Mouse (Mus musculus): Measurements from ENCODE around the gene Cgref1. TPM values are rescaled to one million over a fixed set of nuclear protein-coding genes. Genes with fewer than 3 reads are reported as not detected.
A peak's percentile ranks its signal among the peaks of the same experiment; 100 is the strongest.

Cgref1 gene
- 14.7 and 21.5 TPM in 2 replicates for total RNA-seq (2012; rRNA removed)

DNA sequence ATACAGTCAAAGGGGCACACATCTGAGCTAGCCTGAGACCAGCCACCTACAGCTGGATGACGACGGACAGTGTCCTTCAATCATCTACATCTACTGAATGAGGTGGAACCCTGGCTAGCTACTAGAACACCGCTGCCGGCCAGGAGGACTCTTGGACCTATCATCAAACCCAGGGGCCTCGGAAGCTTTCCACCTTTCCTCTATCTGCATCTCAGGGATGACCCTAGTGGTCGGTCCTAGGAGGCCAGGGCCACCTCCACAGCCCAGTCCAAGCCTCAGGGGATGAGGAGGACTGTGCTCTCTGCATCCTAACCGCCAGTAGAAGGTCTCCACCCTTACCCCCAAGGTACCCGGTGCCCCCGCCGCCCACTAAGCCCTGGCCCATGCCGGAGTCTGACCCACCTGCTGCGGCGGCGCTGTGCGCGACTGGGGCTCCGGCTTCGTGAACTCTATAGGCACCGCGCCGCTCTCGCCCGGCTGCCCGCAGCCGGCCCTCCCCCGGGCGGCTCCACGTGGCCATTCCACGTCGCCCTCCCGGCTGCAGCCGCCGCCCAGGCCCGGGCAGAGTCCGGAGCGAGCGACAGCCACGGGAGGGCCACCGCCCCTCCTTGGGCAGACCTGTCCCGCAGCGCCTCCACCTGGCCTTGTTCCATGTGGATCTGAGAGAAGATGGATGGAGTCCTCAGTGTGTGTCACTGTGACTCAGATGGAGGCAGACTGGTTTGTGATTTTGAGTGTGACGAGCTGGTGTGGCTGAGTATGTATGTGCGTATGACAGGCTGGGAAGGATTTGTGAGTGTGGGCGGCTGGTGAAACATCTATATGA lies at the start of gene Cgref1:
Gene Cgref1, minus strand, starts transcription at position 636 of the 826 bp plus-strand sequence.
- TF ChIP-seq HCFC1 (IDR thresholded peaks at IDR 0.05; ENCODE audit: borderline replicate concordance, insufficient read depth, low read length) (no peak), CHD2 (IDR thresholded peaks at IDR 0.05; ENCODE audit: low read depth, low read length) (no peak), MAFK (IDR thresholded peaks at IDR 0.05; ENCODE audit: insufficient read depth, low read depth, low read length) (no peak), ZC3H11A (IDR thresholded peaks at IDR 0.05; ENCODE audit: borderline replicate concordance, low read depth, low read length) (no peak), ZNF384 (IDR thresholded peaks at IDR 0.05; ENCODE audit: low read depth, low read length) (no peak)
- no peak within 1 kb of the TSS for H3K27ac ChIP-seq (ENCODE audit: insufficient read depth, low read depth, low read length, poor library complexity, severe bottlenecking)
- H3K9me3 ChIP-seq (ENCODE audit: control insufficient read depth, insufficient read depth, low read depth, low read length), result no peaks in the 10 kb centered on the region
- in situ Hi-C loops (cut with MboI; ENCODE audit: low sequenced_read_pairs in 2 of 2, unreplicated experiment in 2 of 2), result loop anchor here in 1 of 2 experiments (25.0 kb wide), 1 partner anchor 133 kb away; the partner anchor contains the start of gene Mapre3
- no peaks in the 10 kb centered on the region for H3K36me3 ChIP-seq (ENCODE audit: control insufficient read depth, insufficient read depth, low read length, poor library complexity, severe bottlenecking)
- peak within 1 kb of the TSS; percentile 42 for H3K9ac ChIP-seq (ENCODE audit: insufficient read depth, low read depth, low read length, poor library complexity, severe bottlenecking)
- H3K4me1 ChIP-seq (ENCODE audit: control insufficient read depth in 2 of 2, insufficient read depth in 2 of 2, low read length in 2 of 2, poor library complexity in 1 of 2), result peaks cover 0 to 3% of the 10 kb centered on the region in 2 experiments; a peak in 1 of 4 replicates
- no peak for DNase-seq (ENCODE audit: low read depth, low spot score)
- peak within 1 kb of the TSS; percentile 63 to 73 for H3K4me3 ChIP-seq (ENCODE audit: insufficient read depth in 1 of 2, low read depth in 1 of 2, low read length in 2 of 2, poor library complexity in 1 of 2, severe bottlenecking in 1 of 2)

- no peak overlapping the region for H3K9ac ChIP-seq (ENCODE audit: insufficient read depth, low read depth, low read length, poor library complexity, severe bottlenecking)
- DNase-seq (ENCODE audit: low read depth, low spot score), result no peak
- TF ChIP-seq MAFK (IDR thresholded peaks at IDR 0.05; ENCODE audit: insufficient read depth, low read depth, low read length) (no peak), ZC3H11A (IDR thresholded peaks at IDR 0.05; ENCODE audit: borderline replicate concordance, low read depth, low read length) (no peak), CHD2 (IDR thresholded peaks at IDR 0.05; ENCODE audit: low read depth, low read length) (no peak)
- H3K4me3 ChIP-seq (ENCODE audit: insufficient read depth in 1 of 2, low read depth in 1 of 2, low read length in 2 of 2, poor library complexity in 1 of 2, severe bottlenecking in 1 of 2), result no peak overlapping the region
- no peaks in the 10 kb centered on the region for H3K36me3 ChIP-seq (ENCODE audit: control insufficient read depth, insufficient read depth, low read length, poor library complexity, severe bottlenecking)
- H3K27ac ChIP-seq (ENCODE audit: insufficient read depth, low read depth, low read length, poor library complexity, severe bottlenecking), result no peak overlapping the region
- H3K4me1 ChIP-seq (ENCODE audit: control insufficient read depth in 2 of 2, insufficient read depth in 2 of 2, low read length in 2 of 2, poor library complexity in 1 of 2), result no peaks in the 10 kb centered on the region
- H3K9me3 ChIP-seq (ENCODE audit: control insufficient read depth, insufficient read depth, low read depth, low read length), result no peaks in the 10 kb centered on the region
- in situ Hi-C loops (cut with MboI; ENCODE audit: low sequenced_read_pairs in 2 of 2, unreplicated experiment in 2 of 2), result no loop called here
Measured at GRCm38 (mm10) chr5:30994074-30994473, 48.7 kb upstream of the Cgref1 start.

GRCm38 (mm10) chr5:30992980-30993676 lies 47.7 kb upstream of the Cgref1 start:
- in situ Hi-C loops (cut with MboI; ENCODE audit: low sequenced_read_pairs in 2 of 2, unreplicated experiment in 2 of 2), result no loop called here
- DNase-seq (ENCODE audit: low read depth, low spot score), result no peak
- H3K4me1 ChIP-seq (ENCODE audit: control insufficient read depth in 2 of 2, insufficient read depth in 2 of 2, low read length in 2 of 2, poor library complexity in 1 of 2), result no peaks in the 10 kb centered on the region
- no peak overlapping the region for H3K9ac ChIP-seq (ENCODE audit: insufficient read depth, low read depth, low read length, poor library complexity, severe bottlenecking)
- TF ChIP-seq ZNF384 (IDR thresholded peaks at IDR 0.05; ENCODE audit: low read depth, low read length), result no peak
- no peak for TF ChIP-seq MAFK (IDR thresholded peaks at IDR 0.05; ENCODE audit: insufficient read depth, low read depth, low read length)
- TF ChIP-seq HCFC1 (IDR thresholded peaks at IDR 0.05; ENCODE audit: borderline replicate concordance, insufficient read depth, low read length), result no peak
- no peak for TF ChIP-seq CHD2 (IDR thresholded peaks at IDR 0.05; ENCODE audit: low read depth, low read length)
- no peak for TF ChIP-seq ZC3H11A (IDR thresholded peaks at IDR 0.05; ENCODE audit: borderline replicate concordance, low read depth, low read length)
- no peaks in the 10 kb centered on the region for H3K36me3 ChIP-seq (ENCODE audit: control insufficient read depth, insufficient read depth, low read length, poor library complexity, severe bottlenecking)
- no peak overlapping the region for H3K4me3 ChIP-seq (ENCODE audit: insufficient read depth in 1 of 2, low read depth in 1 of 2, low read length in 2 of 2, poor library complexity in 1 of 2, severe bottlenecking in 1 of 2)
- H3K9me3 ChIP-seq (ENCODE audit: control insufficient read depth, insufficient read depth, low read depth, low read length), result no peaks in the 10 kb centered on the region
- no peak overlapping the region for H3K27ac ChIP-seq (ENCODE audit: insufficient read depth, low read depth, low read length, poor library complexity, severe bottlenecking)

DNA sequence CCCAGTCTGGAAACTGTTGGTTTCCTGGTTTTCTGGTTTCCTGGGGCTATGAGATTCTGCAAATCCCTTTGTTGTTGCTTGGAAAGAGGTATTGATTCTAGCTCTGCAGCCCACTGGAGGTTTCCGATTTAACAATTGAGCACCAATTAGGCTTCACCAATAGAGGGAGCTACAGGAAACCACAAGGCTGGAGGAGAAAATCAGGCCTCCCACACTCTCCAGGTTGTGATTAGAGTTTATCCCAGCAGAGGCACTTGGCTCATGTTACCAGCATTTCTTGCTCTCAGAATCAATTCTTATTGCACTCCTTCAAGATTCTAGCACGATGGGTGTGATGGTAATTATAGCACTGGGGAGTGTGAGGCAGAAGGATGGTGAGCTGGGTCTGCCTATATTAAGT lies 37.0 kb upstream of the Cgref1 start:
- Histone ChIP-seq H3K9ac (ENCODE audit: insufficient read depth, low read depth, low read length, poor library complexity, severe bottlenecking) (no peak overlapping the region), H3K27ac (ENCODE audit: insufficient read depth, low read depth, low read length, poor library complexity, severe bottlenecking) (no peak overlapping the region), H3K4me3 (ENCODE audit: insufficient read depth in 1 of 2, low read depth in 1 of 2, low read length in 2 of 2, poor library complexity in 1 of 2, severe bottlenecking in 1 of 2) (no peak overlapping the region), H3K36me3 (ENCODE audit: control insufficient read depth, insufficient read depth, low read length, poor library complexity, severe bottlenecking) (no peaks in the 10 kb centered on the region), H3K9me3 (ENCODE audit: control insufficient read depth, insufficient read depth, low read depth, low read length) (no peaks in the 10 kb centered on the region), H3K4me1 (ENCODE audit: control insufficient read depth in 2 of 2, insufficient read depth in 2 of 2, low read length in 2 of 2, poor library complexity in 1 of 2) (no peaks in the 10 kb centered on the region)
- in situ Hi-C loops (cut with MboI; ENCODE audit: low sequenced_read_pairs in 2 of 2, unreplicated experiment in 2 of 2), result no loop called here
- TF ChIP-seq HCFC1 (IDR thresholded peaks at IDR 0.05; ENCODE audit: borderline replicate concordance, insufficient read depth, low read length), result no peak
- TF ChIP-seq ZC3H11A (IDR thresholded peaks at IDR 0.05; ENCODE audit: borderline replicate concordance, low read depth, low read length), result no peak
- TF ChIP-seq ZNF384 (IDR thresholded peaks at IDR 0.05; ENCODE audit: low read depth, low read length), result no peak
- no peak for TF ChIP-seq MAFK (IDR thresholded peaks at IDR 0.05; ENCODE audit: insufficient read depth, low read depth, low read length)
- no peak for TF ChIP-seq CHD2 (IDR thresholded peaks at IDR 0.05; ENCODE audit: low read depth, low read length)
- DNase-seq (ENCODE audit: low read depth, low spot score), result peak; percentile 43
